ENCODE assay signal across 16 mouse cellular contexts in the genomic region with DNA sequence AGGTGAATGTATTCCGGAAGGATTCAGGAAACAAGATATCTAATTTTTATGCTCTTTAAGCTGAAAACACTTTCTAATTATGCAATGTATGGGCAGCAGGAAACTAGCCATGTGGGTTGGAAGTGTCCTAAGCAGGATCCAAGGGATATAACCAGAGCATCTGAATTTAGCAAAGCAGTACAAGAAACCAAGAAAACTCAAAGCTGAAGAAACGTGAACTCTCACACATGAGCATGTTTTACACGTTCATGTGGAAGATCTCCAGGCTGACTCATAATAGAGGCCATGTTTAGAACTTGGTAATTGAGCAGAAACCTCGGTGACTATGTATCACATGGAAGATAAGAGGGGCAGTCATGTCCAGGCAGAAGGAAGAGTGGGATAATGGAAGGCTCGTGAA.
"Had no signal": no experiment of that assay in that cellular context is flagged by ENCODE, and none has a peak within 500 bp of the region (broad histone marks: within the 10 kb centered on the region; RNA-seq: fewer than 3 reads in every experiment).

No protein-coding gene starts in this region.

- H3K27ac ChIP-seq: intestine, embryonic 15.5 days; limb, embryonic 15.5 days; liver, embryonic 12.5 days; midbrain, embryonic 10.5 days; neural tube, embryonic 13.5 days had no signal

- H3K4me1 ChIP-seq: intestine, embryonic 15.5 days; limb, embryonic 15.5 days; liver, embryonic 12.5 days; neural tube, embryonic 13.5 days had no signal

- H3K36me3 ChIP-seq: intestine, embryonic 15.5 days; limb, embryonic 15.5 days; liver, embryonic 12.5 days; midbrain, embryonic 10.5 days; neural tube, embryonic 13.5 days had no signal

- H3K27me3 ChIP-seq: intestine, embryonic 15.5 days; limb, embryonic 15.5 days; liver, embryonic 12.5 days; neural tube, embryonic 13.5 days had no signal

- H3K9ac ChIP-seq: intestine, embryonic 15.5 days; limb, embryonic 15.5 days; liver, embryonic 12.5 days; lung, embryonic 14.5 days; neural tube, embryonic 13.5 days had no signal

- DNase-seq: kidney, adult 18-20 months; kidney, postnatal 25 days; layer of hippocampus, adult 9-11 months; lung, embryonic 14.5 days; lung, postnatal 10 days; lung, postnatal 4 days; midbrain, embryonic 14.5 days; right cerebral cortex, postnatal 4 days; spleen, adult 18-20 months; thymus, adult 2 months; thymus, postnatal 25 days had no signal

- ATAC-seq: intestine, embryonic 15.5 days; liver, embryonic 12.5 days had no signal

- H3K9me3 ChIP-seq: intestine, embryonic 15.5 days; limb, embryonic 15.5 days; liver, embryonic 12.5 days; midbrain, embryonic 10.5 days; neural tube, embryonic 13.5 days had no signal

- H3K4me3 ChIP-seq: intestine, embryonic 15.5 days; limb, embryonic 15.5 days; liver, embryonic 12.5 days; midbrain, embryonic 10.5 days; neural tube, embryonic 13.5 days had no signal

- H3K4me2 ChIP-seq: intestine, embryonic 15.5 days; limb, embryonic 15.5 days; liver, embryonic 12.5 days; lung, embryonic 14.5 days; neural tube, embryonic 13.5 days had no signal
